Mouse (Mus musculus) retina, postnatal 1 day (tissue): ENCODE data around the gene Zkscan14.
A peak's percentile ranks its signal among the peaks of the same experiment; 100 is the strongest.

Experiments
- DNase-seq: peaks from one replicate; pipeline ENCODE4 v3.0.0-alpha.2; 2012

Gene Zkscan14

GRCm38 (mm10) chr5:145200387-145200786 is 1.3 kb downstream of the Zkscan14 start:
- no peak for DNase-seq

GRCm38 (mm10) chr5:145191962-145192361 is 9.7 kb downstream of the Zkscan14 start, which contains the start of gene Atp5j2:
Atp5j2 (minus strand) TSS chr5:145192062.
- no peak for DNase-seq

GRCm38 (mm10) chr5:145190875-145191798 is 10.5 kb downstream of the Zkscan14 start:
- peak; percentile 96 for DNase-seq

GRCm38 (mm10) chr5:145190373-145190772 is 11.3 kb downstream of the Zkscan14 start:
- no peak for DNase-seq

- DNase-seq = no peak
Measured at GRCm38 (mm10) chr5:145189416-145189815, 12.3 kb downstream of the Zkscan14 start.

GRCm38 (mm10) chr5:145185244-145185643 is 16.4 kb downstream of the Zkscan14 start:
- no peak for DNase-seq

- DNase-seq = no peak
Measured at GRCm38 (mm10) chr5:145178461-145178980, 23.1 kb downstream of the Zkscan14 start.

- no peak for DNase-seq
Measured at GRCm38 (mm10) chr5:145167306-145167661, 34.4 kb downstream of the Zkscan14 start.

GRCm38 (mm10) chr5:145166536-145167305 is 34.9 kb downstream of the Zkscan14 start, which contains the start of the genes Ptcd1 and Cpsf4:
Ptcd1 (minus strand) TSS chr5:145167108.
Cpsf4 (plus strand) TSS chr5:145167213.
- peak; percentile 99 for DNase-seq

GRCm38 (mm10) chr5:145165184-145165583 is 36.5 kb downstream of the Zkscan14 start:
- DNase-seq = no peak

- DNase-seq = no peak
Measured at GRCm38 (mm10) chr5:145164710-145165109, 37.0 kb downstream of the Zkscan14 start.

GRCm38 (mm10) chr5:145161361-145161760 is 40.3 kb downstream of the Zkscan14 start:
- DNase-seq = no peak

GRCm38 (mm10) chr5:145152690-145153089 is 49.0 kb downstream of the Zkscan14 start:
- no peak for DNase-seq

- DNase-seq = no peak
Measured at GRCm38 (mm10) chr5:145149294-145149693, 52.4 kb downstream of the Zkscan14 start.

- DNase-seq = no peak
Measured at GRCm38 (mm10) chr5:145147748-145148147, 53.9 kb downstream of the Zkscan14 start.
